Mouse (Mus musculus) adrenal gland (tissue): ENCODE data around the gene Clns1a.

ENCODE experiments used
- intact Hi-C: fragments of 180-260 bp; cut with DNase I; formaldehyde crosslinking; loops from one replicate; pipeline ENCODE4 v1.15.1; 2025
- long read RNA-seq, 2 experiments: library from polyadenylated mRNA; unstranded; transcript quantifications; one replicate each; pipeline ENCODE4 v2.0.0; 2020; ENCODE audit warnings: borderline replicate concordance in 1 of 2; ENCODE audit not compliant: insufficient replicate concordance in 1 of 2

The Clns1a gene
- long read RNA-seq, experiment 1, transcript Clns1a-201 (7 exons, 1,504 nt), result major isoform, 71 of 75 reads
- long read RNA-seq, experiment 1, partial matches to known transcripts, result 0 of 75 reads
- long read RNA-seq, experiment 1, other reads (novel, unspliced or antisense), result 4 of 75 reads
- long read RNA-seq, experiment 2, transcript Clns1a-201 (7 exons, 1,504 nt), result major isoform, 84 of 91 reads
- long read RNA-seq, experiment 2, partial matches to known transcripts, result 2 of 91 reads
- long read RNA-seq, experiment 2, other reads (novel, unspliced or antisense), result 4 of 91 reads

- intact Hi-C loops, result no loop called here
Measured at GRCm38 (mm10) chr7:97696506-97697254, at the start of gene Clns1a. Gene Clns1a, plus strand, starts transcription at chr7:97696634.

DNA sequence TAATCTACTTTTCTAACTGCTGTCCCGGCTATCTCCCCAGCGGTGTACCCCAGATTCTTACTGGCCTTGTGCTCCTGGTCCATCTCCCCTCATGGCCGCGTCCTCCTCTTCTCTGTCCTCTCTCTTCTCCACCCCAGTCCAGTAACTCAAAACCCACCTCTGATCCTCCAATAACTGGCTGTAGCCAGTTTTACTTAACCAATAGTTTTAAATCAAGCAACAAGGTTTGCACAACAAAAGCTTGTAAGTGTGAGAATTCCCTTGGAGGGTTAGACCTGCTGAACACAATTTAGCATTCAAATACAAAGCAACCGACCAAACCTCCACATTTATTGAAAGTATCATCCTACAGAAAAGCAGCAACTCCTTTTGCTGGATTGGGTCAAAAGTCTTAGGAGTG, 48.8 kb upstream of the Clns1a start:
- intact Hi-C loops, result no loop called here

- intact Hi-C loops, result no loop called here
Measured at GRCm38 (mm10) chr7:97650729-97651128, 45.7 kb upstream of the Clns1a start.

GRCm38 (mm10) chr7:97656144-97656543, 40.3 kb upstream of the Clns1a start:
- intact Hi-C loops, result no loop called here

GRCm38 (mm10) chr7:97661634-97662033, 34.8 kb upstream of the Clns1a start:
- intact Hi-C loops, result no loop called here

DNA sequence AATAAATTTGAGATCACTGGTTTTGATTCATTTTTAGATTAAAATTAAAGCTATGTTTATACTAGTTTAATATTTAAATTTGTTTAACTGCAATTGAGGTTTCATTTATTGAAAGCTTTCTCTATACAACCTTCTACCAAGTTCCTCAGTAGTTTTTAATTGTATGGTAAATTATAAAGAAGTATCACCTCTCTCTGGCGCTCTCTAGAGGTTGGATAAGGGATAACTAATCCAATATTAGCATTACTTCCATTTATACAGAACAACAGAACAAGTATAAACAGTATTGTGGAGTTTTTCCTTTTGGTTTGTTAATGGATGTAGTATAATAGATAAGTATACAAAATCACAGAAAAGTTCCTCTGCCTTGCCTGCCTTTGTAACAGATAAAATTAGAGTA, 17.2 kb upstream of the Clns1a start:
- intact Hi-C loops, result loop anchor here (5.0 kb wide), 2 partner anchors 97 to 252 kb away; no protein-coding TSS in a partner anchor

GRCm38 (mm10) chr7:97687831-97688230, 8.6 kb upstream of the Clns1a start:
- intact Hi-C loops, result no loop called here

- intact Hi-C loops, result no loop called here
Measured at GRCm38 (mm10) chr7:97695441-97695840, 993 bp upstream of the Clns1a start.

GRCm38 (mm10) chr7:97696133-97696505, 315 bp upstream of the Clns1a start:
- intact Hi-C loops, result no loop called here

- intact Hi-C loops, result no loop called here
Measured at GRCm38 (mm10) chr7:97700173-97700572, 3.7 kb downstream of the Clns1a start.

GRCm38 (mm10) chr7:97701106-97701505, 4.7 kb downstream of the Clns1a start:
- intact Hi-C loops, result no loop called here

- intact Hi-C loops, result no loop called here
Measured at GRCm38 (mm10) chr7:97707123-97707522, 10.7 kb downstream of the Clns1a start.

DNA sequence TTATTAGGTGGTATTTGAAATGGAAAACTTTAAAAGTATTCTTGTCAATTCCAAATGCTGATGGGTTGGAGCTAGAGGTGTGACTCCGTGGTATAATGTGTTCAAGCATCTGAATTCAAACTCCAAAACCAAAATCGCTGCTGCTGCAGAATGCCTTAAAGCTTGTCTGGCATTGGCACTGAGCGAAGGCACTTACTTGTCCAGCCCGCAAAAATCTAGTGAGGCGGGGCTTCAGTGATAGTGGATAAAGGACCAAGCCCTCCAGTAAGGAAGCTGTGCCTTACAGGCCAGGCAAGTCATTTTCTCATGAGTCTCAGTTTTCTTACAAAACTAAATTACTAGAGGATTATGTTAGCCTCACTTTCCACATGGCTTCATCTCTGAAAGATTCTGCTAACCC, 11.4 kb downstream of the Clns1a start:
- intact Hi-C loops, result no loop called here

DNA sequence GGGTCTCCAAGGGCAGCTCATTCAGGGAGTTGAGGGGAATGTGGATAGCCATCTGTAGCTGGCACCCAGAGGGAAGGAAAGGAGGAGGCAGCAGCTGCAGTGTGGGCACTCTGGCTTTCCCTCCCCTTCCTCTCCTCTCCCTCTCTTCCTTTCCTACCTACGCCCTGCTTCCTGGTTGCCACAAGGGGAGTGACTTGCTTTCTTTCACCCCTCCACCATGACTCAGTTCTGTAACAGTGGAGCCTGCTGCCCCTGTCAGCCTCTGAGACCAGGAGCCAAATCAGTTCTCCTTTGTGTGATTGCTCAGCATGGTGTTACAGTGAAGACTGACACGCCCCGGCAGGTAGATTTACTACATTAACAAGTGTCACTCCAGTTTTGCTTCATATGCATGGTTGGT, 12.8 kb downstream of the Clns1a start:
- intact Hi-C loops, result no loop called here

- intact Hi-C loops, result no loop called here
Measured at GRCm38 (mm10) chr7:97714651-97715050, 18.2 kb downstream of the Clns1a start.

GRCm38 (mm10) chr7:97717326-97717725, 20.9 kb downstream of the Clns1a start:
- intact Hi-C loops, result no loop called here

DNA sequence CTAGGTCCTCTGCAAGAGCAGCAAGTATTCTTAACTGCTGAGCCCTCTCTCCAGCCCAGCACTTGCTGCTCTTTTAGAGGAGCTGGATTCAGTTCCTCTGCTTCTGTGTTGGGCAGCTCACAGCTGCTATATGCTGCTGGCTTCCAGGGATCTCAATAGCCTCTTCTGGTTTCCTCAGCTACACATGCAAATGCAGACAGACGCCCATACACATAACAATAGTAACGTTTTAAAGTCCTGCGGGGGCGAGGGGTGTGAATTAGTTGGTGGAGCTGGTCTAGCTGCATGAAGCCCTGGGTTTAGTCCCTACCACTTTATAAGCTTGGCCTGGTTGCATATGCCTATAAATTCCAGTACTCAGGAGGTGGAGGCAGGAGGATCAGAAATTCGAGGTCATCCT, 22.6 kb downstream of the Clns1a start:
- intact Hi-C loops, result no loop called here

DNA sequence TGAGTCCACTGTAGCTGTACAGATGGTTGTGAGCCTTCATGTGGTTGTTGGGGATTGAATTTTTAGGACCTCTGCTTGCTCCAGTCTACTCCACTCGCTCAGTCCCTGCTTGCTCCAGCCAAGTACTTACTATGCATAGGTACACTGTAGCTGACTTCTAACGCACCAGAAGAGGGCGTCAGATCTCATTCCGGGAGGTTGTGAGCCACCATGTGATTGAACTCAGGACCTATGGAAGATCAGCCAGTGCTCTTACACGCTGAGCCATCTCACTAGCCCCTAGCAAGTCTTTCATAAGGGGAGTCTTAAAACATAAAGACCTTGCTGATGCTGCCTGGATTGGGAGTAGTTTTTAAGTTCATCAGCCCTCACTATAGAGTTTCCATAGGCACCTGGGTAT, 23.7 kb downstream of the Clns1a start:
- intact Hi-C loops, result no loop called here

DNA sequence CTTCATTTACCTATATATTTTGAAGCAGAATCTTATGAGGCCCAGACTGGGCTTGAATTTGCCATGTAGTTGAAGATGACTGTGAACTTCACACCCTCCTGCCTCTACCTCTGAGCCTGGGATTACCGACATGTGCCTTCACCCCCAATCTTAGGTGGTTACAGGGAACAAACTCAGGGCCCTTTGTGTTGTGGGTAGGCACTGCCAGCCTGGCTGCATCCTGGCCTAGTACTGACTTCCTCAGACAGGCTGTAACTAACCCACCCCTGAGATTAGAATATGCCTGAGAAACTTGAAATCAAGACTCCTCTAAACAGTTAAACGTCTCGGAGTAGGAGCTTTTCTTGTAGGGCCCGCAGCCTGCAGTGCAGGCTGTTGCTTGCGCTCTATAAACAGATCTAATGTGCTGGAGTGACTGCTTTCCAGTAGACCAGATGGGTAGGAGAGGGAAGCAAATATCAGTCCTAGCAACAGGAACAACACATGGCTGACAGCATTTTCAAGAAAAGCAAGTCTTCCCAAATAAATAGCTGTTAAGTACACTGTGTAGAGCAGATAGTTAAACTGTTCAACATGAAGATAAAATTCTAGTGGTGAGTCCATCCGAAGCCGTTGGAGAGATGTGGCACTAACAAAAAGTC, 26.0 kb downstream of the Clns1a start:
- intact Hi-C loops, result no loop called here

DNA sequence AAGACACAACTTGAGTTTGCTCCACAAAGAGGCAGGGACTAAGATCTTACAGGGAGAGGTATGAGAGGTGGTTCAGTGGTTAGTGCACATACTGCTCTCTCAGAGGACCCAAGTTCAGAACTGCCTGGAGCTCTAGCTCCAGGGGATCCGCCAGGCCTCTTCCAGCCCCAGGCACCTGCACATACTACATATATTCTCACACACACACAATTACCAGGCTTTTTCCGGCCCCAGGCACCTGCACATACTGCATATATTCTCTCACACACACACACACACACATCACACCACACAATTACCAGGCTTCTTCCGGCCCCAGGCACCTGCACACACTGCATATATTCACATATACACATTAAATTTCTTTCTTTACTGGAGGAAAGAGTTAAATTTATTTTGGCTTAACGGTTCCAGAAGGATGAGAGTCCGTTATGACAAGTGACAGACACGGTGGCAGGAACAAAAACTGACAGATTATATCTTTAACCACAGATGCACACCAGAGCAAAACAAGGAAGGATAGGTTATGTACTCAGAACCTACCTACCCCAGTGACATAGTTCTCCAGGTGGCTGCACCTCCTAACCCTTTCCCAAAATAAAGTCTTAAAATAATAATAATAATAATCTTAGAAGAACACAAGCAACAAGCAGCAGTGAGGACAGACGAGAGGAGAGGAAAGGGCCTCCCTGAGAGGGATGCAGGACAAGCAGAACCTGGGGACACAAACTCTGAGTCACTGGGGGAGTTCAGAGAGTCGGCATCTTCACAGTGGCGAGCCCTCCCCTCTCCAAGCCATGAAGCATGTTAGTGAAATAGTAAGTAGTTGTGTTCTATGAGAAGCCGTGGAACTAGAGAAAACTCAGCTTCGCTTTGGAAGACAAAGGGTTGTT, 27.5 kb downstream of the Clns1a start:
- intact Hi-C loops, result no loop called here

- intact Hi-C loops, result no loop called here
Measured at GRCm38 (mm10) chr7:97725401-97725800, 29.0 kb downstream of the Clns1a start.
